Mouse (Mus musculus): Measurements from ENCODE around the gene Calr4. TPM values are rescaled to one million over a fixed set of nuclear protein-coding genes. Genes with fewer than 3 reads are reported as not detected.
A peak's percentile ranks its signal among the peaks of the same experiment; 100 is the strongest.

Calr4 gene
- total RNA-seq (2014; fragmentation: Nextera tagmentation): 0.81 TPM in 1 of 2 replicates, not detected in the other
- total RNA-seq (2017): not detected in 2 replicates

DNA sequence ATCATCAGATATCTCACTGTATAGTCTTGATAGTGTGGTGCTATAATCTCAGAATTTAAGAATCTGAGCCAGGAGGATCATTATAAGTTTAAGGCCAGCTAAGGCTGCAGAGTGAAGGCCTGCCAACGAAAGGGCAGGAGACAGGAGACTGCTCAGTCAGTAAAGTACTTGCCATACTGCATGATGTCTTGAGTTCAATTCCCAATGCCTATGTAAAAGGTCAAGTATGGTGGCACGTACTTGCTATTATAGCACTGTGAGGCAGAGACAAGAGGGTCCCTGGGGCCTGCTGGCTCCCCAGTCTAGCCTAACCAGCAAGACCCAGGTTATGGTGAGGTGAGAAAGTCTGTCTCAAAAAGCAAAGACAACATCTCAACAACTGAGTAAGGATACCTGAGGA, at the start of gene Calr4:
TSS of gene Calr4 (plus strand) at position 301 of the 400 bp plus-strand sequence.
- ATAC-seq (replicated peaks; ENCODE audit: low FRiP score, low TSS enrichment, poor library complexity, severe bottlenecking): no peak

DNA sequence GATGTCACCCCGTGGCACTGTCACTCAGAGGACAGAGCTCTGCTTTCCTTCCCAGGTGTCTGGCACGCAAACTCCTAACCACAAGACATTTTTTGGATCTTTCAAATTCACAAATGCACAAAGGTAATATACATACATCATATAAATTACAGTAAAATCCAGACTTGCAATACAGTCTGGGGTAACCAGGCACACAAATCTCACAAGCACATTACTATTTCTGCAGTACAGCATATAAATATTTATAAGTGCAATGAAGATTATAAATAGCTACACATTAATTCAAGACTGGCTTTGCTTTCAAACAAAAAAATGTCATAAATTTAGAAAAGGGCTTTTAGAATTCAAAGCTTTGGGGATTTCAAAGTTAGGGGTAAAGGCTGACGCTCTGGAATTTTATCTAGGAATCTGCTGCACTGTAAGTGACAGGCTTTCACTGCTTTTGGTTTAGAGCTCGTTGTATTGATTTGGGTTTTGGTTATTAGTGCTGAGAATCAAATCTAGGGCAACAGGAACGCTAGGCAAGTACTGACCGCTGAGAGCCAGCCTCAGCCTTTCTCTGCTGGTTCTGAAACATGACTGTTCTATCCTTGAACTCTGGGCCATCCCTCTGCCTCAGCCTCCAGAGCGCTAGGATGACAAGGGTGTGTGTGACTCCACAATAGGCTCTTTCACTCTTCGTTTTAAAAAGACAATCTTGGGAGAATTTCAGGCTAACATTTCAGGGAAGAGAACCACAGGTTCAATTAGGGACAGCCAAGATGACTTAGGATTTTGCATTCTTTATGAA, 48.5 kb upstream of the Calr4 start:
- no peak for ATAC-seq (replicated peaks; ENCODE audit: low FRiP score, low TSS enrichment, poor library complexity, severe bottlenecking)

DNA sequence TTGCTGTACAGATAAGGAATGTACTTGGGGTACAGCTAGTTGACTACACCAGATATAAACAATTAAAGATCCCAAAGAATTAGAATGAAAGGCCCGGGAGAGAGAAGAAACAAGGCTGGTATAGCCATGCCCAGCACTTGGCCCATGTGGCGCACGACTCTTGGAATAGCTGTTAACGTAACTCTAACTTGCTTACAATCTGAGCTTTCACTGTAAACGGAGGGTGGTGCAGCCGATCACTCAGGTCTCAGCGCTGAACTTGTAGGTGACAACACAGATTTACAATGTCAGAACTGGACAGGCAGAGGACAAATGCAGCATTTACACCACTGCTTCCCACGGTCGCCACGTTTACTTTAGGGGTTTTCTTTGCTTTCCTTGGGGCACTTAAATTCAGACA, 42.7 kb upstream of the Calr4 start:
- no peak for ATAC-seq (replicated peaks; ENCODE audit: low FRiP score, low TSS enrichment, poor library complexity, severe bottlenecking)

DNA sequence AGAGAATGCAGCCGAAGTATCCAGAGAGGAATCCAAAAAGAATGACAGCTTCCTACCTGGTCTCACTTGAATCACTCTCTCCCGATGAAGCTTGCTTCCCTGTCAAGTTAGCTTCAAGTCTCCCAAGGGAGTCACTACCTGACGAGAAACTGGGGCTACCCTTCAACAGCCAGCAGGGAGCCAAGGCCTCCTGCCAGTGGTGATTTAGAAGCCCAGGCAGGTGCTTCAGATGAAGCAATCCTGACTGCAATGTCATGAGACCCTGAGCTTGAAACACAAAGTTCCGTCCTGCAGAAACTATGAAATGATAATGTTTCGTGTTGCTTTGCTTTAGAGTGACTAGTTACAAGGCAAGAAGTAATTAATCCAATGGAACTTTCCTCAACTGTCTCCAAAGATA, 40.4 kb upstream of the Calr4 start:
- ATAC-seq (replicated peaks; ENCODE audit: low FRiP score, low TSS enrichment, poor library complexity, severe bottlenecking): no peak

DNA sequence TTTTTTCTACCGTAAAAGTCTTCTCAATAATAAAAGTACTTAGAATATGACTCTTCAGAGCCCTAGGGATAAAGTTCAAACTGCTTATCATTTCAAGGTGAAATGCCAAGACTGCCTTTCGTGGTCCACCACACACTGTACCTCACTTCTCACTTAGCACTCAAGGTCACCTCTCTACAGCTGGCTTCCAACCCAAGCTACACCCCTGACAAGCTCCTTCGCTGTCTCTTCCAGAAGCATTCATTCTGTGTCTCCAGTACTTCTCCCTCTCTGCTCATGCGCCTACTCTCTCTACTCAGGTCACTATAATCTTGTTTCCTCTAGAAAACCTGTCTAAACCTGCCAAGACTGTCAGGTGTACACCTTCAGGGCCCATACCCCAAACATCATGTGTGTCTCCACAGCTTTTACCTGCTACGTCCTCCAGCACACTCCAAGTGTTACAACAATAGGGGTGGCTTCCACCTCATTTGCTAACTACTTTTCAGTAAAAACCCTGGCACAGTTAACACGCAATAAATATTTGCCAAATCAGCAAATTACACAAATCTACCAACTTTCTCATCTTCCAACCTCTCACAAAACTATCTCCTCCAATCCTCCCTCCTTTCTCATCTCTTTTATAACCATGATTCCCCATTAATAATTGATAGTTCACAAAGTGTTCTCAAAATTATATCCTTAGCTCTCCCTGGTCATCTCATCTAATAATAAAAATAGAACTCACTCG, 38.2 kb upstream of the Calr4 start:
- ATAC-seq (replicated peaks; ENCODE audit: low FRiP score, low TSS enrichment, poor library complexity, severe bottlenecking): no peak

DNA sequence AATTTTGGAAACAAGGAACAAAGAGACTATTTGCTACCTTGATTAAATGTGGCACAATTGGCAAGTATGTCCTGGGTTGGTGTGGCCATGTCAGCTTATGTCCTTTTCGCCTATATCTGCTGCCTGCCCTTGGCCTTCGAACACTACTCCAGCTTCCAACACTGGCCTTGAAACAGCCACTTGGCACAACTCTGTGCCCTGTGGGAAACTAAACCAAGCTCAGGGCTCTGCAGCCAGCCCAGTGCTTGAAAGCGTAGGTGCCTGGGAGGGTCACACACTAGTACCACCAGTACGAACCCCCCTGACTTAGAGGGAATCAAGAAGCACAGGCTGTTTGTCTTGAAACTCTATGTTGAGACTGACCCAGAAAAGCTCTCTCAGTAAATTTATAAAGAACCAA, 35.2 kb upstream of the Calr4 start:
- no peak for ATAC-seq (replicated peaks; ENCODE audit: low FRiP score, low TSS enrichment, poor library complexity, severe bottlenecking)

DNA sequence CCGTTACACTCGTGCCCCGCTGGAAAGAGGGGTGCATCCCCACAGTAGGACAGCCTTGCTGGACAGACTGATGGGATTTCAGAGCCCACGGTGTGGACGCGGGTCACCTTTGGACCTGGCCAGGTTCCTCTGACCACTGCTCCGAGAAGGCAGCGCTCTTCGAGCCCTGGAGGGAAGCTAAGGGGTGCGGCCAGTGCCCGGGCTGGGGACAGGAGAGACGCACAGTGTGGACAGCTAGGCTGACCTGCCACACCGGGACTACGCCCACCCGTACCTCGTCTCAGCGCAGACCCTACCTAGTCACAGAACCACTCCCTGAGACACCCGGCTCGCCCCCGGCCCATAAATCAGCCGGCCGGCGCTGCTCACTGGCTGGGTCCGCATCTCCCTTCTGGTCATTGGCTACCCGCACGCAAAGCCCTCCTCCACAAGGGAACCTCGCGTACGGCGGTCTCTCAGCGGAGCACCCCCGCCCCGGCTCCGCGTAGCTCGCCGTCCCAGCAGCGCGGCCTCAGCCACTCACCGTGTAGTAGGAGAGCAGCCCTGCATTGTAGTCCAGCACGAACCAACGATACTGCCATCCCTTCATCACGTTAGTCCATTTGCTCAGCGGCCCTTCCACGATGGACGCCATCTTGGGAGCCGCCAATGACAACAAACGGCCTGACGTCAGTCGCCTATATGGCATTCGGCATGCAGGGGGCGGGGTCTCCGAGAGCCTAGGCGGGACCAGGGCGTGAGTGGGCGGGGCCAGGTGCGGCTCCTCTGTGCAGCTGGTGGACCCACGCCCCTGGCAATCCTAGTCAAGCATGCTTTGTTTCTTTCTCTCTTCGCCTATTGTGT, 32.5 kb upstream of the Calr4 start, which contains the start of gene Osbpl9:
TSS of gene Osbpl9 (minus strand) at position 691 of the 843 bp plus-strand sequence.
- ATAC-seq (replicated peaks; ENCODE audit: low FRiP score, low TSS enrichment, poor library complexity, severe bottlenecking): peak; percentile 97

DNA sequence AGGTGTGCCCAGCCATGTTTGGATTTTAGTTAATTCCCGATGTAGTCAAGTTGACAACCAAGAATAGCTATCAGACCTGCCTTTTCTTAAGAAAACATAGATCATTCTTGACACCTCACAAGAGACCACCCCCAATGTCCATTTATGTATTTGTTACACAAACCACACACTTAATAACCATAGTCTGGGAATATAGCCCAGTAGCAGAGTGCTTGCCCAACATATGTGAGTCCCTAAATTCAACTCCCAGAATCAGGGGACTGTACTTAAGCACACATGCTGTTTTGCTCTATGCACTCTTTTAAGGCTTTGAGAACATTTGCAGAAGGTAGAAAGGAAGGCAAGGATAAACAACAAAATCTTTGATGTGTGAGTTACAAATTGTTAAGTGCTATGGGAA, 30.4 kb upstream of the Calr4 start:
- ATAC-seq (replicated peaks; ENCODE audit: low FRiP score, low TSS enrichment, poor library complexity, severe bottlenecking): no peak

DNA sequence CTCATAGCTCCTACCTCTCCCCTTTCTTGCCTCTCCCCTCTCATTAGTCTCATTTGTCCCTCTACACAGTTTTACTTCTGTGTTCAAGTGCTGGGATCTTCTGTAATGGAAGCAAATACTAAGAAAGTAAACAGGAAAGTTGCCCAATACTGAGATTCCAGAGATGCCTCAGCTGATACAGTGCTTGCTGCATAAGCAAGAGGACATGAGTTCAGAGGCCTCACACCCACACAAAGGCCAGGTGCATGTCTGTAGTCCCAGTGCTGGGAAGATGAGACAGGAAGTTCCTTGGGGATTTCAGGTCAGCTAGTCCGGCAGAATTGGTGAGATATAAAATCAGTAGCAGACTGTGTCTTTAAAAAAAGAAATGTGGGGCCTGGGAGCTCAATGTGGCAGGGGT, 29.9 kb upstream of the Calr4 start:
- no peak for ATAC-seq (replicated peaks; ENCODE audit: low FRiP score, low TSS enrichment, poor library complexity, severe bottlenecking)

DNA sequence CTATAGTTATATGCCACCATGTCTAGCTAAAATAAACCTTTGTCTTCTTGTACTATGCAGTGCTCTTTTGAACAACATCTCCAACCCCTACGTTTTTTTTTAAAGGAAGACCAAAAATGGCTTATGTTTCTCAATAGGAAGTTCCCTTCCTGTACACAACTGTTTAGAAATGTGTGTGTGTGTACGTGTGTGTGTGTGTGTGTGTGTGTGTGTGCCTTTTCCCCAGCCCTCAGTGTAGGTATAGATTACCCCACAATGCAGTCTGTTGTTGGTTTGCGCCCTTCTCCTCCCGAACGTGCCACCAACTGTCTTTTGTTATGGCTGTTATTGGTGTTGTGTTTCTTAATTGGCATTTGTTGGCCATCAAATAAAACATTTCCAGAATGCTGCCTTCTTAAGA, 26.8 kb upstream of the Calr4 start:
- no peak for ATAC-seq (replicated peaks; ENCODE audit: low FRiP score, low TSS enrichment, poor library complexity, severe bottlenecking)

DNA sequence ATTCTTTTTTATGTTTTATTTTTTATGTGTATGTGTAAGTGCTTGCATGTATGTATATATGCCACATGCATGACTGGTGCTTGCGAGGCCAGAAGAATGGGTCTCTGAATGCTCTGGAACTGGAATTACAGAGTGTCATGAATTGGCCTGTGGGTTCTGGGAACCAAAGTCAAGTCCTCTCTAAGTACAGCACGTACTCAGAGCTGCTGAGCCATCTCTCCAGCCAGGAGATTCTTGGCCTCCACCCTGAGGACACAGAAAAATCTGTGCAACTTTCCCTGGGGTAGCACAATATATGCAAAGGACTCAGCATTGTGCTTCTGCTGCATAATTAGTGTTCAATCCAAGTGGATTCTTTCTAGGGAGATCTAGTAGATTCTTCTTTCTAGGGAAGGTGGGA, 24.0 kb upstream of the Calr4 start:
- no peak for ATAC-seq (replicated peaks; ENCODE audit: low FRiP score, low TSS enrichment, poor library complexity, severe bottlenecking)

DNA sequence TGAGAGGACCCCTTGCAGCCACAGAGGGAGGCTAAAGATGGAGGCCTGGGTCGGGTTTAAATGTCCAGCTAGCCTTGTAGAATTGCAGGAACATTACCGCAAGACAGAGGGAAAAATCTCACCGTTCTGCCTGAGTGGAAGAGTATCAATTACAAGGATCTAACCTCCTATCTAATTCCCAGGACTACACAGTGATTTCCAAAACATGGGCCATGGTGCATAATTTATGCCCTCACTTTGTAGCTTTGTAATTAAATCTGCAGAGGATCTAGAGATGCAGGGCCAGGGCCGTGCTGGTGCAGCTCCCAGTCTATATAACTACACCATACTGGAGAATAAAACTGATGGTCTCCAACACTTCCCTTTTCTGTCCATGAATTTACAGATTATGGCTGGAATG, 23.4 kb upstream of the Calr4 start:
- ATAC-seq (replicated peaks; ENCODE audit: low FRiP score, low TSS enrichment, poor library complexity, severe bottlenecking): no peak

DNA sequence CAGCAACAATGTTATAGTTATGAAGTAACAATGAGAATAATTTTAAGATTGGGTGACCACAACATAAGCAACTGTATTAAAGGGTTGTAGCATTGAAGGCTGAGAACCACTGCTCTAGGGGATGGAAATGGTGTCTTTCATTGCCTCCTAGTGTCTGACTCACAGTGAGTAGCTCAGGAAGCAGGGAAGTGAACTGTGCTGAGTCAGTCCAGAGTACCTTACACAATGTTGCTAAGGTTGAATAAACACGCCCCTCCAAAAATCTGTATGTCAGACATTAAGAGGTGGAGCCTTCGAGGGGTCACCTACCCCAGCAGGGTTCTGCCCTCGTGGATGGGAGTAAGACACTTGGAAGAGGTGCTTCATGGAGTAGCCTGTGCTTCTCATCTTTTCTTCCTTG, 20.3 kb upstream of the Calr4 start:
- no peak for ATAC-seq (replicated peaks; ENCODE audit: low FRiP score, low TSS enrichment, poor library complexity, severe bottlenecking)

DNA sequence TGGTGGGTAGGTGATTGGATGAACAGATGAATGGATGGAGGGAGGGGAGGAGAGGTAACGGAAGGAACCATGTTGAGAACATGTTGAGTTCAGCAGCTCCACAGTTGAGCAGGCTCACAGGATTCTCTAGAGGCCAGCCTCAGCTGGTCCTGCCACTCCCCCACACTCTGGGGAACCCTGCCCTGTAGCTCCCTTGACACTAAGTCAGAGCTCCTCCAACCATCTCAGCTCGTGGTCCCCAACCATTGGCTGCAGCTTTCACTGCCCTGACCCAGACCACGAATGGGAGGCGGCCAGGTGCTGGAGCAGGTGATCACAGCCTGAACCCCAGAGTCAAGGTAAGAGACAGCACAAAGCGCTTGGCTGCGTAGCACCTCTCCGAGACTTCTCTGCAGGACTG, 16.3 kb upstream of the Calr4 start:
- no peak for ATAC-seq (replicated peaks; ENCODE audit: low FRiP score, low TSS enrichment, poor library complexity, severe bottlenecking)

DNA sequence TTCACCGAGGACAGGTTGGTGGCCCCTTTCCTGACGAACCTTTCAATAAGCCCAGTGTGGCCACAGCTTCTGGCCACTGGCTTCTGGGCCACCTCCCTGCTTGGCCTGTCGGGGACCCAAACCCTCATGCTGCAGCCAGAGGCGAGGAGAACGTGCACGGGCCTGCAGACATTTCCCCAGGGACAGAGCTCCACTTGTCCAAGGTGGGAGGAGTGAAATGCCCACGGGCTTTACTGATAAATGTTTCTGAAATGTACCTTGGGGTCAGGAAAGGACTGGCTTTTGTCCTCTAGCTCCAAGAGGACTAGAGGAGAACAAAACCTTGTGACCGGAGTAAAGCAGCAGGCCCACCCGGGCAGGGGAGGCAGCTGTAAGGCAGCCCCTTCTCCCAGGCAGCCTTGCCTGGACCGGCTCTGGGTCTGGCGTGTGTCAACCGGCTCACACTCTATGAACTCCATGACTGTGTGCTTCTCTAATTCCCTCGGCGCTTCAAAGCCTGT, 13.8 kb upstream of the Calr4 start:
- no peak for ATAC-seq (replicated peaks; ENCODE audit: low FRiP score, low TSS enrichment, poor library complexity, severe bottlenecking)

DNA sequence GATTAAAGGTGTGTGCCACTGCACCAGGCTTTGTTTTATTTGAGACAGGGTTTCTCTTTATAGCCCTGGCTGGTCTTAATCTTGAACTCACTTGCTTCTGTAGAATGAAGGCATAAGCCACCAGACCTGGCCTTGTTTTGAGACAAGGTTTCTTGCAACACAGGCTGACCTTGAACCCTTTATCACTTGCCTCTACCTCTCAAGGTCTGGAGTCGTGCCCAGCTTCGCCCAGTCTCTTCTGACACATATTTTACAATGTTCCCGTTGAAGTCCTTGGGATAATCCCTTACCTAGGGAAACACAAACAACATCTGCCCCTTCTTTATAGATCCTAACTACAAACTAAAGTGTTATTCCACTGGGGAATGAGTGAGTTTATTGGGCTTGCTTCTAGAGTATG, 12.3 kb upstream of the Calr4 start:
- no peak for ATAC-seq (replicated peaks; ENCODE audit: low FRiP score, low TSS enrichment, poor library complexity, severe bottlenecking)

DNA sequence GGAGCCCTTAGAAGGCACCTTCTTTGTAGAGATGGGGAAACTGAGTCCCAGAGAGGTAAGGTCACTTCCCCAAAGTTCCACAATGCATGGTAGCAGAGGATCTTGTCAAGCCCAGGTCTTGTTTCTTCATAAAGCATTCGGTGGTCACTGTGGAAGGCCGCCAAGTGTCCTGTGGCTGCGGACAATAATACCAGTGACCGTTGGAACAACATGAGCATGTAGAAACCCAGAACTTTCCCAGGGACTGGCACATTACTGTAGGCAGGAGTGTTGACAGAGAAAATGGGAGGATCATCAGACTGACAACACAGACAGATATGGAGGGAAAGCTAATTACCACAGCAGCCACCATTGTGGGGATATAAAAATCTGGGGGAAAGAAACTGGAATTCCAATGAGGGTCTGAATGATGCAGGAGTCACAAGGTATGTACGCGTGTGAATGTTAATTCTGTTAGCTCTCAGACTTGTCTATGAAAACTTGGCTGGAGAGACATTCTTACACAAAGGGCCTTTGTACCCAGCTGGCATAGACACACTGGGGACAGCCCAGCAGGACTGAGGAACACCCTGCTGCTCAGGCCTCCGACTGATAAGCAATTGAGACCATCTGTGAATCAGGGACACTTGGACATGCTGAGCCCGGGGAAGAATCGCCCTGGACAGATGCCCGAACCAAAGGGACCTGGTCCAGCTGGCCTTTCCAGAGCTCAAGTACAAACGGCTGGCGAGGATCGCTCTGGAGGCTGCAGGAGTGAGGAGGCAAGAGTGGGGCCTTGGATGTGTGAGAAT, 9.3 kb upstream of the Calr4 start:
- ATAC-seq (replicated peaks; ENCODE audit: low FRiP score, low TSS enrichment, poor library complexity, severe bottlenecking): no peak

DNA sequence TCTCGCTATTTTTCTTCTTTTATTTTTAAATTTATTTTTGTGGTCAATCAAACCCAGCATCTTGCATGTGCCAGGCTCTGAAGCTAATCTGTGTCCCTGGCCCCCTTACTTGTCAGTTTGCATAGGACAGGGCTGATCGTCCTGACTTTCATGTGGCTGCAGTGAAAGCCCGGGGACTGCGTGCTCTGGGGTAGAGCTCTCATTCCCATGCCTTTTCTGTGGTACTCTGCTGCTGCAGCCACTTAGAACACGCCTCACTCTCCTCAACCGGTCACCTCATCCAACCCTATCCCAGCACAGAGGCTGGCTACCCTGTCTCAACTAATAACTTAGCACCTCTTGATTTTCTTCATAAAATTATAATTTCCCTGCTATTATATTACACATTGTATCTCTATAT, 8.7 kb upstream of the Calr4 start:
- ATAC-seq (replicated peaks; ENCODE audit: low FRiP score, low TSS enrichment, poor library complexity, severe bottlenecking): no peak

DNA sequence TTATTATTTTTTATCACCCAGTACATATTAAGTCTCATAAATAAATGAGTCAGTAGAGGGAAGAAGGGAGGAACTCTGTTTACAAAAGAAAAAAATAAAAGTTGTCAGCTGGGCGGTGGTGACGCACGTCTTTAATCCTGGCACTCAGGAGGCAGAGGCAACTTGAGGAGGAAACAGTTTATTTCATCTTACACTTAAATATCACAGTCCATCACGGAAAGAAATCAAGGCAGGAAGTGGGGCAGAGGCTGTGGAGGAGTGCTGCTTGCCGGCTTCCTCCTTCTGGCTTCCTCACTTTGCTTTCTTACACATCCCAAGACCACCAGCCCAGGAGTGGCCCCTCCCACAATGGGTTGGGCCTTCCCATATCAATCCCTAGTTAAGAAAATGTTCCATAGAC, 8.2 kb upstream of the Calr4 start:
- no peak for ATAC-seq (replicated peaks; ENCODE audit: low FRiP score, low TSS enrichment, poor library complexity, severe bottlenecking)

Measured in megakaryocyte-erythroid progenitor cell, adult 5-6 weeks (primary cell).